Mouse (Mus musculus): ENCODE data around the gene Acp1.

The Acp1 gene

GRCm38 (mm10) chr12:30911261-30912047 lies at the start of gene Acp1, which contains the start of gene Sh3yl1:
Gene Acp1, minus strand, starts transcription at chr12:30911589.
Gene Sh3yl1, plus strand, starts transcription at chr12:30911668.
- DNase-seq (ENCODE audit: low spot score) = peak; percentile 90

- no peak for DNase-seq (ENCODE audit: low spot score)
Observed at GRCm38 (mm10) chr12:30944197-30944596, 32.8 kb upstream of the Acp1 start.

GRCm38 (mm10) chr12:30943057-30943986 lies 31.9 kb upstream of the Acp1 start:
- no peak for DNase-seq (ENCODE audit: low spot score)

GRCm38 (mm10) chr12:30936899-30937298 lies 25.5 kb upstream of the Acp1 start:
- DNase-seq (ENCODE audit: low spot score) = no peak

- no peak for DNase-seq (ENCODE audit: low spot score)
Observed at GRCm38 (mm10) chr12:30933299-30933698, 21.9 kb upstream of the Acp1 start.

GRCm38 (mm10) chr12:30928182-30928581 lies 16.8 kb upstream of the Acp1 start:
- no peak for DNase-seq (ENCODE audit: low spot score)

GRCm38 (mm10) chr12:30922401-30922800 lies 11.0 kb upstream of the Acp1 start:
- DNase-seq (ENCODE audit: low spot score) = no peak

- no peak for DNase-seq (ENCODE audit: low spot score)
Observed at GRCm38 (mm10) chr12:30912840-30913239, 1.5 kb upstream of the Acp1 start.

GRCm38 (mm10) chr12:30912048-30912381 lies 626 bp upstream of the Acp1 start:
- peak; percentile 25 for DNase-seq (ENCODE audit: low spot score)

- no peak for DNase-seq (ENCODE audit: low spot score)
Observed at GRCm38 (mm10) chr12:30910860-30911259, 529 bp downstream of the Acp1 start.

GRCm38 (mm10) chr12:30909881-30910280 lies 1.5 kb downstream of the Acp1 start:
- no peak for DNase-seq (ENCODE audit: low spot score)

GRCm38 (mm10) chr12:30908658-30909057 lies 2.7 kb downstream of the Acp1 start:
- no peak for DNase-seq (ENCODE audit: low spot score)

GRCm38 (mm10) chr12:30897039-30897438 lies 14.3 kb downstream of the Acp1 start:
- no peak for DNase-seq (ENCODE audit: low spot score)

GRCm38 (mm10) chr12:30891438-30891837 lies 20.0 kb downstream of the Acp1 start:
- no peak for DNase-seq (ENCODE audit: low spot score)

GRCm38 (mm10) chr12:30890067-30890466 lies 21.3 kb downstream of the Acp1 start:
- peak; percentile 45 for DNase-seq (ENCODE audit: low spot score)

- no peak for DNase-seq (ENCODE audit: low spot score)
Observed at GRCm38 (mm10) chr12:30888003-30888402, 23.4 kb downstream of the Acp1 start.

GRCm38 (mm10) chr12:30885891-30886290 lies 25.5 kb downstream of the Acp1 start:
- no peak for DNase-seq (ENCODE audit: low spot score)

GRCm38 (mm10) chr12:30884622-30885230 lies 26.7 kb downstream of the Acp1 start:
- no peak for DNase-seq (ENCODE audit: low spot score)

- DNase-seq (ENCODE audit: low spot score) = no peak
Observed at GRCm38 (mm10) chr12:30883986-30884621, 27.3 kb downstream of the Acp1 start, which contains the start of gene Alkal2. Gene Alkal2, plus strand, starts transcription at chr12:30884322.

- DNase-seq (ENCODE audit: low spot score) = no peak
Observed at GRCm38 (mm10) chr12:30883592-30883985, 27.8 kb downstream of the Acp1 start.

- no peak for DNase-seq (ENCODE audit: low spot score)
Observed at GRCm38 (mm10) chr12:30879447-30879846, 31.9 kb downstream of the Acp1 start.

- DNase-seq (ENCODE audit: low spot score) = no peak
Observed at GRCm38 (mm10) chr12:30865781-30866180, 45.6 kb downstream of the Acp1 start.

Measured in left cerebral cortex, adult 11 months (tissue).